Mouse (Mus musculus) lung, embryonic 15.5 days (tissue): ENCODE results near the gene Tgm2. TPM values are rescaled to one million over a fixed set of nuclear protein-coding genes. Genes with fewer than 3 reads are reported as not detected.
A peak's percentile ranks its signal among the peaks of the same experiment; 100 is the strongest.

Experiments used
- ATAC-seq: fragments of 200-750 bp; cut with Nextera tagmentation; 2 replicates; pipeline ENCODE4 v1.8.0; 2017; ENCODE audit warnings: moderate number of reproducible peaks, borderline replicate concordance; ENCODE audit not compliant: low FRiP score, low TSS enrichment; ENCODE audit errors: extremely low read depth
- H3K27ac ChIP-seq: fragments of 300-500 bp; sonication (generic); 2 replicates; pipeline ENCODE4 v1.5.1; 2015; ENCODE audit warnings: moderate library complexity, mild to moderate bottlenecking, inconsistent platforms
- H3K27me3 ChIP-seq: fragments of 300-500 bp; sonication (generic); 2 replicates; pipeline ENCODE4 v1.6.1; 2015; ENCODE audit warnings: inconsistent platforms
- H3K36me3 ChIP-seq: fragments of 300-500 bp; sonication (generic); 2 replicates; pipeline ENCODE4 v1.6.1; 2015; ENCODE audit warnings: inconsistent platforms
- H3K4me1 ChIP-seq: fragments of 300-500 bp; sonication (generic); 2 replicates; pipeline ENCODE4 v1.6.1; 2015; ENCODE audit warnings: inconsistent platforms
- H3K4me2 ChIP-seq: fragments of 300-500 bp; sonication (generic); 2 replicates; pipeline ENCODE4 v1.6.1; 2015; ENCODE audit warnings: inconsistent platforms, mild to moderate bottlenecking, moderate library complexity
- H3K4me3 ChIP-seq: fragments of 300-500 bp; sonication (generic); 2 replicates; pipeline ENCODE4 v1.5.1; 2015; ENCODE audit warnings: mild to moderate bottlenecking, inconsistent platforms
- H3K9ac ChIP-seq: fragments of 300-500 bp; sonication (generic); 2 replicates; pipeline ENCODE4 v1.6.1; 2015; ENCODE audit warnings: inconsistent platforms
- H3K9me3 ChIP-seq: fragments of 300-500 bp; sonication (generic); 2 replicates; pipeline ENCODE4 v1.6.1; 2016; ENCODE audit warnings: inconsistent platforms
- WGBS: fragments of 180-500 bp; shearing (Covaris S2); methylation state at CpG from one replicate; pipeline ENCODE4 v1.1.7; 2015; 5-methylcytosine and 5-hydroxymethylcytosine counted together
- polyA plus RNA-seq: library from polyadenylated mRNA; unstranded; fragments of >200 nt; fragmentation: Nextera tagmentation; extraction: Ambion mirVana; gene quantifications from 2 replicates; pipeline ENCODE4 v1.2.1, GENCODE M21; 2015

Gene Tgm2
- polyA plus RNA-seq, 1 experiment from 2014 or later = 70.0 TPM

- Histone ChIP-seq H3K9me3 (no peaks in the 10 kb centered on the region), H3K9ac (no peak overlapping the region), H3K27ac (no peak overlapping the region), H3K4me1 (peaks cover 40% of the 10 kb centered on the region), H3K4me3 (no peak overlapping the region), H3K36me3 (no peaks in the 10 kb centered on the region), H3K27me3 (no peaks in the 10 kb centered on the region), H3K4me2 (no peak overlapping the region)
- no peak for ATAC-seq
- 78% methylated on average over 4 of the region's 4 CpGs for WGBS
Measured at GRCm38 (mm10) chr2:158165776-158166175, 19.5 kb upstream of the Tgm2 start.

- Histone ChIP-seq H3K9me3 (no peaks in the 10 kb centered on the region), H3K4me2 (no peak overlapping the region), H3K4me3 (no peak overlapping the region), H3K27me3 (no peaks in the 10 kb centered on the region), H3K27ac (no peak overlapping the region), H3K9ac (no peak overlapping the region), H3K4me1 (peaks cover 28% of the 10 kb centered on the region), H3K36me3 (no peaks in the 10 kb centered on the region)
- no peak for ATAC-seq
- 58% methylated on average over 6 of the region's 6 CpGs for WGBS
Measured at GRCm38 (mm10) chr2:158163034-158163433, 16.8 kb upstream of the Tgm2 start.

GRCm38 (mm10) chr2:158161761-158162160, 15.5 kb upstream of the Tgm2 start:
- Histone ChIP-seq H3K9me3 (no peaks in the 10 kb centered on the region), H3K4me3 (no peak overlapping the region), H3K27me3 (no peaks in the 10 kb centered on the region), H3K4me2 (no peak overlapping the region), H3K27ac (peak overlapping the region; percentile 48; the same call in 1 of the 2 replicates), H3K36me3 (no peaks in the 10 kb centered on the region), H3K9ac (no peak overlapping the region), H3K4me1 (peaks cover 20% of the 10 kb centered on the region)
- WGBS = 51% methylated on average over 6 of the region's 6 CpGs
- ATAC-seq = no peak

- H3K4me3 ChIP-seq = no peak overlapping the region
Measured at GRCm38 (mm10) chr2:158159376-158160235, 13.4 kb upstream of the Tgm2 start.

GRCm38 (mm10) chr2:158157654-158158053, 11.4 kb upstream of the Tgm2 start:
- H3K9me3 ChIP-seq = no peaks in the 10 kb centered on the region
- ATAC-seq = no peak
- no peak overlapping the region for H3K4me3 ChIP-seq
- no peak overlapping the region for H3K9ac ChIP-seq
- H3K4me1 ChIP-seq = peaks cover 42% of the 10 kb centered on the region
- no peaks in the 10 kb centered on the region for H3K36me3 ChIP-seq
- no peaks in the 10 kb centered on the region for H3K27me3 ChIP-seq
- H3K27ac ChIP-seq = no peak overlapping the region
- WGBS = 64% methylated on average over 8 of the region's 8 CpGs
- no peak overlapping the region for H3K4me2 ChIP-seq

More at GRCm38 (mm10) chr2:158159376-158160235, 13.4 kb upstream of the Tgm2 start:
- peak overlapping the region; percentile 59; the same call in 1 of the 2 replicates for H3K27ac ChIP-seq
- no peaks in the 10 kb centered on the region for H3K27me3 ChIP-seq
- peak; percentile 15; the same call in 1 of the 2 replicates for ATAC-seq
- WGBS = 33% methylated on average over 7 of the region's 7 CpGs
- H3K9ac ChIP-seq = peak overlapping the region; percentile 14; the same call in 1 of the 2 replicates
- no peaks in the 10 kb centered on the region for H3K36me3 ChIP-seq
- H3K4me2 ChIP-seq = peak overlapping the region; percentile 42
- H3K9me3 ChIP-seq = no peaks in the 10 kb centered on the region
- peaks cover 29% of the 10 kb centered on the region for H3K4me1 ChIP-seq

GRCm38 (mm10) chr2:158156487-158156886, 10.3 kb upstream of the Tgm2 start:
- Histone ChIP-seq H3K36me3 (no peaks in the 10 kb centered on the region), H3K27me3 (no peaks in the 10 kb centered on the region), H3K27ac (peak overlapping the region; percentile 33; the same call in 1 of the 2 replicates), H3K9ac (no peak overlapping the region), H3K4me3 (no peak overlapping the region), H3K4me2 (no peak overlapping the region), H3K4me1 (peaks cover 39% of the 10 kb centered on the region), H3K9me3 (no peaks in the 10 kb centered on the region)
- ATAC-seq = no peak
- whole genome bisulfite sequencing = 82% methylated on average over 9 of the region's 9 CpGs

GRCm38 (mm10) chr2:158155615-158156014, 9.4 kb upstream of the Tgm2 start:
- H3K4me2 ChIP-seq = no peak overlapping the region
- H3K4me1 ChIP-seq = peaks cover 39% of the 10 kb centered on the region
- no peaks in the 10 kb centered on the region for H3K36me3 ChIP-seq
- H3K9me3 ChIP-seq = no peaks in the 10 kb centered on the region
- no peak overlapping the region for H3K27ac ChIP-seq
- no peak for ATAC-seq
- no peaks in the 10 kb centered on the region for H3K27me3 ChIP-seq
- H3K9ac ChIP-seq = no peak overlapping the region
- 42% methylated on average over 2 of the region's 2 CpGs for WGBS
- H3K4me3 ChIP-seq = no peak overlapping the region

GRCm38 (mm10) chr2:158155101-158155500, 8.9 kb upstream of the Tgm2 start:
- H3K4me2 ChIP-seq = no peak overlapping the region
- H3K36me3 ChIP-seq = no peaks in the 10 kb centered on the region
- no peak overlapping the region for H3K27ac ChIP-seq
- no peak for ATAC-seq
- H3K27me3 ChIP-seq = no peaks in the 10 kb centered on the region
- H3K9ac ChIP-seq = no peak overlapping the region
- no peak overlapping the region for H3K4me3 ChIP-seq
- H3K9me3 ChIP-seq = no peaks in the 10 kb centered on the region
- 85% methylated on average over 7 of the region's 7 CpGs for WGBS
- peaks cover 36% of the 10 kb centered on the region for H3K4me1 ChIP-seq

- WGBS = 57% methylated on average over 8 of the region's 8 CpGs
- no peaks in the 10 kb centered on the region for H3K9me3 ChIP-seq
Measured at GRCm38 (mm10) chr2:158154641-158155040, 8.4 kb upstream of the Tgm2 start.

GRCm38 (mm10) chr2:158153728-158154343, 7.6 kb upstream of the Tgm2 start:
- peak; percentile 52 for ATAC-seq
- WGBS = 0% methylated on average over 22 of the region's 22 CpGs

More at GRCm38 (mm10) chr2:158154641-158155040, 8.4 kb upstream of the Tgm2 start:
- Histone ChIP-seq H3K9ac (no peak overlapping the region), H3K4me1 (peaks cover 32% of the 10 kb centered on the region), H3K4me2 (no peak overlapping the region), H3K27me3 (no peaks in the 10 kb centered on the region), H3K27ac (peak overlapping the region; percentile 91), H3K36me3 (no peaks in the 10 kb centered on the region), H3K4me3 (no peak overlapping the region)
- no peak for ATAC-seq

GRCm38 (mm10) chr2:158152685-158153309, 6.6 kb upstream of the Tgm2 start:
- peak overlapping the region; percentile 72 for H3K4me2 ChIP-seq
- H3K27ac ChIP-seq = peak overlapping the region; percentile 91
- H3K4me1 ChIP-seq = peaks cover 28% of the 10 kb centered on the region
- H3K36me3 ChIP-seq = no peaks in the 10 kb centered on the region
- no peak overlapping the region for H3K9ac ChIP-seq
- peak; percentile 47 for ATAC-seq
- H3K27me3 ChIP-seq = no peaks in the 10 kb centered on the region
- H3K9me3 ChIP-seq = no peaks in the 10 kb centered on the region
- WGBS = 37% methylated on average over 6 of the region's 6 CpGs
- H3K4me3 ChIP-seq = no peak overlapping the region

More at GRCm38 (mm10) chr2:158153728-158154343, 7.6 kb upstream of the Tgm2 start:
- Histone ChIP-seq H3K27me3 (no peaks in the 10 kb centered on the region), H3K9ac (peak overlapping the region; percentile 40), H3K4me2 (peak overlapping the region; percentile 72), H3K9me3 (no peaks in the 10 kb centered on the region), H3K4me1 (peaks cover 28% of the 10 kb centered on the region), H3K27ac (peak overlapping the region; percentile 91), H3K4me3 (peak overlapping the region; percentile 41), H3K36me3 (no peaks in the 10 kb centered on the region)
